Mouse (Mus musculus): Measurements from ENCODE around the gene Tnik. TPM values are rescaled to one million over a fixed set of nuclear protein-coding genes. Genes with fewer than 3 reads are reported as not detected.

The Tnik gene
- polyA plus RNA-seq, 1 experiment from 2014 or later, result 38.5 TPM

DNA sequence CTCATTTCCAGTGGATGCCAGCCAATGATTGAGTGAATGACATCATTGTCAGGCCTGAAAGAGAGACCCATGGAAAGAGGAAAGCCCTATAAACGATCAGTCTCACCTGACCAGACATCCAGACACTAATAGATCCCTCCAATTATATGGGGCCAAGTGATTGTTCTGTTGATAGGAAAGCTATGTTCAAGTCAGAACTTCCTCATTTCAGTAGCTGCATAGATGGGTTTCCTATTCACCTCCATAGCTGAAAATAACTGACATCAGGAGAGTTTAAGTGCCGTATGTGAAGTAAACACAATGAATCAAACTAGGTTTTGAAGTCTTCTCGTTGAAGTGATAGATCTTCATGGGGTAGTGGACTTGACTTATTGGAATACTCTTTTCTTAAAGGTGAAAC is 239.7 kb downstream of the Tnik start:
- Histone ChIP-seq H3K27ac (replicated peaks) (no peak overlapping the region), H3K9ac (replicated peaks) (no peak overlapping the region), H3K4me2 (replicated peaks) (no peak overlapping the region), H3K4me3 (no peak overlapping the region), H3K27me3 (no peaks in the 10 kb centered on the region), H3K4me1 (no peaks in the 10 kb centered on the region), H3K9me3 (no peaks in the 10 kb centered on the region), H3K36me3 (no peaks in the 10 kb centered on the region)
- ATAC-seq (ENCODE audit: low FRiP score, low read depth), result no peak
- 86% methylated on average over 3 of the region's 3 CpGs for WGBS

DNA sequence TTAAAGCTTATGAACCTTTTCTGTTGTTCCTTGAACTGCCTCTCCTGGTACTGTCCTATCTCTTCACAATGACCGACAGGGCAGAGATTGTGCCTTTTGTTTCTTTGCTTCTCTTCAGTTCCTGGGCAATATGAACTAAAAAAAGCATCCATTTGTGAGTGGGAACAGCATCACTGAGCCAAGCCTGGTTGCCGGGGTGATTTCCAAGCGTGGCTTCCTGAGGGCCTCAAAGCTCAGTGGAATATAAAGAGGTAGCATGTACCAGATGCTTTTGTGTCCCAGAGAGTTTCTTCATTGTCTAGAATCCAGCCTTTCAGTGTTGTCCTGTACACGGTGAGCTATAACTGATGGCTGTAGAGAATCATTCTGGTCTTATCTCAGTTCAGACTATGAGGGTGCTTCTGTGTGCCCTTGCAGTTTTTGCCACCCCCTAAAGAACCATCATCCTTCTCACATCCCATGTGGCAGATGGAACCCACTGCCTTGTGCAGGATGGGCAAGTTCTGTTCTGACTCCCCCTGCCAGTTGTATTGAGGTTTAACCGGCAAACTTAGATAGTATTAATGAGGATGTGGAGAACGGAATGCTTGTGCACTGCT is 246.4 kb downstream of the Tnik start:
- Histone ChIP-seq H3K9ac (replicated peaks) (no peak overlapping the region), H3K36me3 (no peaks in the 10 kb centered on the region), H3K9me3 (no peaks in the 10 kb centered on the region), H3K27ac (replicated peaks) (no peak overlapping the region; the same call in 1 of the 2 replicates), H3K4me2 (replicated peaks) (no peak overlapping the region), H3K4me1 (peaks cover 6% of the 10 kb centered on the region; the same call in 1 of the 2 replicates), H3K4me3 (no peak overlapping the region), H3K27me3 (no peaks in the 10 kb centered on the region)
- WGBS, result 60% methylated on average over 6 of the region's 6 CpGs
- ATAC-seq (ENCODE audit: low FRiP score, low read depth), result no peak

DNA sequence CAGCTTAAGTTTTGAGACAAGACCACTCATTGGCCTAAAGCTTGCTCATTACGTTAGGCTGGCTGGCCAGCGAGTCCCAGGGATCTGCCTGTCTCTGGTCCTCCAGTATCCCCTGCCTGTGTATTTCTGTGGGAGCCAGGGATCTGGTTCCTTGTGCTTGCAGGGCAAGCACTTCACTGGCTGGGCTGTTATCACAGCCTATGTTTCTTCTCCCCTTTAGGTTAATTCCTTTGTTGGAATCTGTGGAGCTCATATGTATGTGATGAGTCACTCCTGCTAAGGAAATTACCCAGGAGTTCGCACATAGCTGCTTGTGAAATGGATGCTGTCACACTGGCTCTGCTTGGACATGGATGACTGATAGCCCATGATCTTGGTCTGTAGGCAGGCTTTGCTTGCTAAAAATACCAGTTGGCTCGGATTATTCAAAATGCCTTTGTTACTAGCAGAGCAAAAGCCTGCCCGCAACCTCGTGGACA is 260.0 kb downstream of the Tnik start:
- H3K4me1 ChIP-seq, result peaks cover 7% of the 10 kb centered on the region; the same call in 1 of the 2 replicates
- 56% methylated on average over 6 of the region's 6 CpGs for whole genome bisulfite sequencing
- H3K9ac ChIP-seq (replicated peaks), result no peak overlapping the region
- no peak for ATAC-seq (ENCODE audit: low FRiP score, low read depth)
- H3K4me2 ChIP-seq (replicated peaks), result no peak overlapping the region
- no peak overlapping the region for H3K4me3 ChIP-seq
- H3K9me3 ChIP-seq, result no peaks in the 10 kb centered on the region
- H3K27ac ChIP-seq (replicated peaks), result no peak overlapping the region
- H3K36me3 ChIP-seq, result no peaks in the 10 kb centered on the region
- no peaks in the 10 kb centered on the region for H3K27me3 ChIP-seq

DNA sequence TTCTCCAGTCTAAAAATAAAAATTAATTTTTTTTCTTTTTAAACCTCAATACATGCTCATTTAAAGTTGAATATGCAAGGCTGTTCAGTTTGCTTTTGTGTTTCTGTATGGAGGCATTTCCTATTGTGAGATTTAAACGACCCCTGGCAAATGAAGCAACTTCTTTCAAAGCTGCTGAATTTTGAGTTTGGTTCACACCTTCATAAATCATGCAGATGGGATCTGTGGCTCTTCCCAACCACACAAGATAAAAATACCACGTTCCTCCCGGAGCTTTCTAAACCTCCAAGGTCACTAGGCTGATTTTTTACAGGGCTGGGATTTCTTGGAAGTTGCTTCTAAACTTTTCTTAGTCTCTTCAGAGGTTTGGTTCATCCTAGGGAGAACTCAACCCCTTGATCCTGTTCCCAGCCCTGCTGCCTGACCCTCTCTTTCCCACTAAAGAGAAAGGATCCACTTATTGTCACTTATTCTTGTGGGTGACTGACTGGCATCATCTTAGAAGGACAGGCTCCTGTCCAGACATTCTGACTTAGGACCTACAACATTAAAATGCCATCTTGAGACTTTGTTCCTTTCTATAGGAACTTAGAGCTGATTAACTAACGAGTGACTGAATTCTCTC is 260.6 kb downstream of the Tnik start:
- peaks cover 7% of the 10 kb centered on the region; the same call in 1 of the 2 replicates for H3K4me1 ChIP-seq

DNA sequence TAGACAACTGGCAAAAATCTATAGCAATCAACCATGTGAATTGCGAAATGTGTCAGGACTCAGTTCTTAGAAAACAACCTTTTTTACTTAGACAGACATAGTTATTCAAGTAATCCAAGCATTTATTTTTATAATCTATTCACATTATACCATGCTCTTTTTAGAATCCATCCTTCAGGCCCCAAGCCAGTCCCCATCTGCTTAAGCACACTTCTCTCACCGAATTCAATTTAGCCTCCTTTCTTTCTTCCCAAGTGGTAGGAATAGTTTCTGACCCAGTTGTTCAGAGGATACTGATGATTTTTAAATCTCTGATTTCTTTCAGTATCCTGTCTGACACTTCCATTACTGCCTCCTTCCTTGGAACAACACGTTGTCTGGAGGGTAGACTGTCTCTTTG is 261.5 kb downstream of the Tnik start:
- WGBS, result 88% methylated on average over 3 of the region's 3 CpGs
- H3K36me3 ChIP-seq, result no peaks in the 10 kb centered on the region

More for the DNA sequence above, 260.6 kb downstream of the Tnik start:
- WGBS, result 64% methylated on average over 4 of the region's 4 CpGs
- H3K36me3 ChIP-seq, result no peaks in the 10 kb centered on the region
- no peaks in the 10 kb centered on the region for H3K9me3 ChIP-seq
- H3K27me3 ChIP-seq, result no peaks in the 10 kb centered on the region
- no peak overlapping the region for H3K4me2 ChIP-seq (replicated peaks)
- H3K27ac ChIP-seq (replicated peaks), result no peak overlapping the region
- H3K4me3 ChIP-seq, result no peak overlapping the region
- ATAC-seq (ENCODE audit: low FRiP score, low read depth), result no peak
- no peak overlapping the region for H3K9ac ChIP-seq (replicated peaks)

DNA sequence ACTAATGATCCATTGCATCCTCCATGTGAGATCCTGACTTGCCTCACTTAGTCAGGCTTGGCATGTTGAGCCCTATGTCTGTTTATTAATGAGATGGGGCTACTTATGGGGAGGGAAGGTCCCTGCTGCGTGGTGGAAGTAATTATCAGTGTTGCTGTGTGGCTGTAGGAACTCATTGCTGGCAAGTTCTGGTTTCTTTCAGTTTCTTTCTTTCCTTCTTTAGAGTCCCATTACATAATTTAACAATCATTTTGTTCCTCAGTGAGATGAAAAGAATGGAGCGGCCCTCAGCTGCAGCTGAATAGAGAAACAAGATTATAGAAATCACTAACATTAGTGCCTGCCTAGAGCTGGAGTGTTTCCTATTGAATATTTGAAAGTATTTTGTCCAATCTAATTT is 263.7 kb downstream of the Tnik start:
- Histone ChIP-seq H3K27me3 (no peaks in the 10 kb centered on the region), H3K4me2 (replicated peaks) (no peak overlapping the region), H3K4me3 (no peak overlapping the region), H3K9ac (replicated peaks) (no peak overlapping the region), H3K27ac (replicated peaks) (no peak overlapping the region), H3K36me3 (no peaks in the 10 kb centered on the region), H3K4me1 (peaks cover 7% of the 10 kb centered on the region; the same call in 1 of the 2 replicates), H3K9me3 (no peaks in the 10 kb centered on the region)
- ATAC-seq (ENCODE audit: low FRiP score, low read depth), result no peak
- 77% methylated on average over 2 of the region's 2 CpGs for WGBS

More for the DNA sequence above, 261.5 kb downstream of the Tnik start:
- Histone ChIP-seq H3K4me2 (replicated peaks) (no peak overlapping the region), H3K27ac (replicated peaks) (no peak overlapping the region), H3K27me3 (no peaks in the 10 kb centered on the region), H3K9ac (replicated peaks) (no peak overlapping the region), H3K4me3 (no peak overlapping the region), H3K4me1 (peaks cover 7% of the 10 kb centered on the region; the same call in 1 of the 2 replicates), H3K9me3 (no peaks in the 10 kb centered on the region)
- no peak for ATAC-seq (ENCODE audit: low FRiP score, low read depth)

DNA sequence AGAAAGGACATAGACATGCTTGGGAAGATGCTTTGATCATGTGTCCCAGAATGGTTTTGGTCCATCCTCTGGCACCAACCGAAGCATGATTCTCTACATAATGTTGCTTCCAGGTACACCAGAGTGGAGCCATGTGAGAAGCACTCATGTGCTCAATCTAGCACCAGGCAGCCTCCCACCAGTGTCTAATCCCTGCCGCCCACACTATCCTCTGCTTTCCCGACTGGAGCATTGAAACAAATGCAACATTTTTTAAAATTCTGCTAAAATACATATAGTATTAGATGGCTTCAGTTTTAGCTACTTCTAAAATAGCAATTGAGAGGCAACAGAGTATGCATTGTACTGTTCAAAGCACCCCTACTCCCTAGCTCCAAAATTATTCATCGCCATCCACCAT is 264.2 kb downstream of the Tnik start:
- Histone ChIP-seq H3K27ac (replicated peaks) (no peak overlapping the region), H3K4me2 (replicated peaks) (no peak overlapping the region), H3K4me3 (no peak overlapping the region), H3K4me1 (peaks cover 7% of the 10 kb centered on the region; the same call in 1 of the 2 replicates), H3K27me3 (no peaks in the 10 kb centered on the region), H3K9me3 (no peaks in the 10 kb centered on the region), H3K9ac (replicated peaks) (no peak overlapping the region), H3K36me3 (no peaks in the 10 kb centered on the region)
- 94% methylated on average over 4 of the region's 4 CpGs for WGBS
- no peak for ATAC-seq (ENCODE audit: low FRiP score, low read depth)

DNA sequence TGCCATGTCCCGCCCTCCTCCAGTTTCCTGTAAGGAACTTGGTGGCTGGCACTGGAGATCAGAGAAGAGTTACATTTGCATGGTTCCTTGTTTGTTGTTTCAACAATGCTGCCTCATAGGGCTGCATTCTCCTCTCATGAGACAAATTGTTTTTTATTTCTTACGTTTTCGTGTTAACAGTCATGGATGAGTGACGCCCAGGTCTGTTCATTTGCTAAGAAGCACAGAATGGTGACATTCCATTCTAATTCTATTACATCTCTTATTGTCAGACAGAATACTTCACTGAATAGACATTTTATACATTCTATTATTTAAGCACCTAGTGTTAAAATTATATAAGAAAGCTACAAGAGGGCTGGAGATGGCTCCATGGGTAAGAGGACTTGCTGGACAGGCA is 266.5 kb downstream of the Tnik start:
- no peak for ATAC-seq (ENCODE audit: low FRiP score, low read depth)
- Histone ChIP-seq H3K9ac (replicated peaks) (no peak overlapping the region), H3K9me3 (no peaks in the 10 kb centered on the region), H3K27me3 (no peaks in the 10 kb centered on the region), H3K4me1 (no peaks in the 10 kb centered on the region), H3K36me3 (no peaks in the 10 kb centered on the region), H3K27ac (replicated peaks) (no peak overlapping the region), H3K4me3 (no peak overlapping the region), H3K4me2 (replicated peaks) (no peak overlapping the region)
- WGBS, result 86% methylated on average over 4 of the region's 4 CpGs

DNA sequence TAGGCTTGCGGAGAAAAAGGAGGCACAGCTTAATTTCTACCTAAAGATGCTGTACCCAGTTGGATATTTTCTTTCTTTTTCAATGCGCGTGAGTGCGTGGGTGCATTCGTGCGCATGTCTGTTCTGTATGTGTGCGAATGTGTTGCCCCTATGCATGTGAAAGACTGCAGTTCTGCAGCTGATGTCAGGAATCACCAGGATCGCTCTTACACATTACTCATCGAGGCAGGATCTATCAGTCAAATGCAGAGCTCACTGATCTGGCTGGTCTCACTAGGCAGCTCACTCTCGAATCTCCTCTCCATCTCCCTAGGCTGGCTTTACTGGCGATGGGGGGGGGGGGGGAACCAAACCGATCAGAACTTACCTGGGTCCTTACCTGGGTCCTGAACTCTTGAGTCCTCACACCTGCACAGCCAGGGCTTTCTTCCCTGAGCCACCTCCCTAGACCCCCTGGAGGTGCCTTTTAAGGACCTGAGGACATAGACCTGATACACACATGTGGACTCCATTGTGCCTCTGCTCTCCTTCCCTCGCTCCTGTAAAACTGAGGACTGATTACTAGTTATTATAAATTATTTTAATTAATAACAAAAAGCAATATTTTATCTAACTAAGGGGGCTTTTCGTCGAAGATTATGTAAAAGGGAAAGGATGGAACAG is 268.4 kb downstream of the Tnik start:
- H3K4me2 ChIP-seq (replicated peaks), result no peak overlapping the region
- no peaks in the 10 kb centered on the region for H3K4me1 ChIP-seq
- H3K4me3 ChIP-seq, result no peak overlapping the region
- H3K9me3 ChIP-seq, result no peaks in the 10 kb centered on the region
- H3K27me3 ChIP-seq, result no peaks in the 10 kb centered on the region
- no peaks in the 10 kb centered on the region for H3K36me3 ChIP-seq
- H3K27ac ChIP-seq (replicated peaks), result no peak overlapping the region
- H3K9ac ChIP-seq (replicated peaks), result no peak overlapping the region
- no peak for ATAC-seq (ENCODE audit: low FRiP score, low read depth)
- 80% methylated on average over 15 of the region's 15 CpGs for WGBS

DNA sequence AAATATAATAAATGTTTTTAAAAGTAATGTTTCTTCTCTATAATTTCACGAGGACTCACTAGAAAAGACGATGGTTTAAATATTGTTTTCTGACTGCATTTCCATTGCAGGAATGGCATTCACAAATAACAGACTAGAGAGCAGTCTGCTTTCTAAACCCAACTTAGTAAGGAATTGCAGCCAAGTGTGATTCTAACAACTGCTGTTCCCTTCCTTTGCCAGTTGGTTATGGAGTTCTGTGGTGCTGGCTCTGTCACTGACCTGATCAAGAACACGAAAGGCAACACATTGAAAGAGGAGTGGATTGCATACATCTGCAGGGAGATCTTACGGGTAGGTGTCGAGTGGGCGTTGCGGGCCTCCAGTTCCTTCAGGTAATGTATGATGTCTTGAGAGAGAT is 269.7 kb downstream of the Tnik start:
- Histone ChIP-seq H3K27me3 (no peaks in the 10 kb centered on the region), H3K4me1 (no peaks in the 10 kb centered on the region), H3K4me2 (replicated peaks) (no peak overlapping the region), H3K27ac (replicated peaks) (no peak overlapping the region), H3K9ac (replicated peaks) (no peak overlapping the region), H3K36me3 (no peaks in the 10 kb centered on the region), H3K4me3 (no peak overlapping the region), H3K9me3 (no peaks in the 10 kb centered on the region)
- WGBS, result 95% methylated on average over 7 of the region's 7 CpGs
- no peak for ATAC-seq (ENCODE audit: low FRiP score, low read depth)

DNA sequence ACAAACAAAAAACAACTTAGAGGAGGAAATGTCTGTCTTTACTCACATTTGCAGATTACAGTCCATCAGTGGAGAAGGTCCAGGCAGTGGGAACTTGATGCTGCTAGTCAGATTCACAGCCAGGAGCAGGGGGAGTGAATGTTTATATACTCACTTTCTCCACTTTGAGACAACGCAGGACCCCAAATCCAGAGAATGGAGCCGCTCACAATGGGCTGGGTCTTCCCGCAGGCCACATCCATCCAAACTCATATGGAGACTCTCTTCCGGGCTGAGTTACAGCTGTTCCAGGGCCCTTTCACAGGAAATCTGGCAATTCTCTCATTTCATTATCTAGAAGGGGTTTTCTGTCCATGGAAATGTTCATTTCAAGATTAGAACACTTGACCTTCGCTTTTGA is 277.1 kb downstream of the Tnik start:
- ATAC-seq (ENCODE audit: low FRiP score, low read depth), result no peak

DNA sequence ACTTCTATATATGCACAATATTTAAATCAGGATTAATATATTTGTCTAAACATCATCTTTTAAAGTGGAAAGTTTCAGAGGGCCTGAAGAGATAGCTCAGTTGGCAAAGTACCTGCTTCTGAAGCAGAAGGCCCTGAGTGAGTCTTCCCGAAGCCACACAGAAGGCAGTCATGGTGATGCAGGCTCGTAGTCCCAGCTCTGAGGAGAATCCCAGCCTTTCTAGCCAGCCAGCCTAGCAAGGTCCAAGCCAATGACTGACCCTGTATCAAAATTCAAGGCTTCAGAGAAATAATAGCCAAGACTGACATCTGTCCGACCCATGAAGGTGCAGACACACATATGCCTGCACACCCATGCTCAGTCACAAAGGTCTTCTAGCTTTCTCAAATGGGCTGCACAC is 279.9 kb downstream of the Tnik start:
- Histone ChIP-seq H3K9me3 (no peaks in the 10 kb centered on the region), H3K4me1 (no peaks in the 10 kb centered on the region), H3K9ac (replicated peaks) (no peak overlapping the region), H3K27me3 (no peaks in the 10 kb centered on the region), H3K4me2 (replicated peaks) (no peak overlapping the region), H3K36me3 (0 out of 2 replicates have a peak, but pooled peaks cover 3% of the 10 kb centered on the region), H3K4me3 (no peak overlapping the region), H3K27ac (replicated peaks) (no peak overlapping the region)
- 89% methylated on average over 3 of the region's 3 CpGs for WGBS
- no peak for ATAC-seq (ENCODE audit: low FRiP score, low read depth)

More for the DNA sequence above, 277.1 kb downstream of the Tnik start:
- Histone ChIP-seq H3K4me1 (no peaks in the 10 kb centered on the region), H3K4me2 (replicated peaks) (no peak overlapping the region), H3K27ac (replicated peaks) (no peak overlapping the region), H3K9ac (replicated peaks) (no peak overlapping the region), H3K27me3 (no peaks in the 10 kb centered on the region), H3K4me3 (no peak overlapping the region), H3K36me3 (no peaks in the 10 kb centered on the region), H3K9me3 (no peaks in the 10 kb centered on the region)
- 92% methylated on average over 5 of the region's 5 CpGs for WGBS
